Mouse (Mus musculus): ENCODE measurements at regions not wholly inside any gene's neighbourhood (a gene's known extent, or its start where the extent isn't known, plus 50 kb on each side); places are given as distances from the start of the nearest gene placed in this dataset.

DNA sequence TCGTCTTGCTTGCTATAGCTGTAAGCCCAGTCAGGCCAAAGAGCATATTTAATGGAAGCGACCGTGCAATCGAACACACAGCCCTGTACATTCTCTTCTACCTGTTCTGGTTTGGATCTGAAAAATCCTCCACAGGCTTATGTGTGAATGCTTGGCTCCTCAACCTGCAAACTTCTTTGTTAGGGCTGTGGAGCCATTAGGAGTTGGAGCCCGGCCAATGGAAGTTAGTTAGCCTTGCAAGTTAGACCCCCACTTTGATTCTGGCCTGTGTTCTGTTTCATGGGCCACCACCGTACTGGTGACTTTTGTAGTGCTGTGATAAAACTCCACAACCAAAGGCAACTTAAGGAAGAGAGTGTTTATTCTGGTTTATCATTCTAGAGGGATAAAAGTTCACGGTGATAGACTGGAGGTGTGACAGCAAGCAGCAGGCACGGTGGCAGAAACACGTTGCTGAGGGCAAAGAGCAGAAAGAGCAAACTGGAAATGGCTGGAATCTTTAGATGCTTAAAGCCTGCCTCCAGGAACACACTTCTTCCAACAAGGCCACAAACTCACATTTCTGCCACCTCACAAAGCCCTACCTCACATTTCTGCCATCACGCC is 132.3 kb upstream of the Hes1 start:
- no peaks in the 10 kb centered on the region; the same call in 1 of the 2 replicates for H3K9me3 ChIP-seq
- WGBS, result 93% methylated on average over 10 of the region's 10 CpGs

DNA sequence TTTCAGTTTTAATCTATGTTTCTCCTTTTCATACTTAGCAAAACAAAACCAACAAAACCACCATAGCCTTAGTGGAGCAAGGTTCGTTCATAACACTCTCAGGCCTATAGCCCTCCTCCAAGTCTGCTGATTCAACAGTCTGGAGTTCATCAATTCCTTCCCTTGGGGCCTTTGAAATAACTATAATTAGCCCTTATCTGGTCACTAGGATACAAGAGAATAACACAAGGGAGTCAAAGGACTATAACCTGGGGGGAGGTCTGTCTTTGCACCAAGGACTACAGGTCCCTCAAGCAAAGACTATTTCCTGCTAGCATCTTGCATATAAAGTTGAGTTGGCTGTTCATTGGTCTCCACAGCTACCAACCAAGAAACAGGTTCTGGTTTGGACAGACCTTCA is 129.5 kb upstream of the Hes1 start:
- DNase-seq (ENCODE audit: low spot score), result no peak
- no peaks in the 10 kb centered on the region for H3K9me3 ChIP-seq
- no peaks in the 10 kb centered on the region for H3K36me3 ChIP-seq
- no peak overlapping the region for H3K4me3 ChIP-seq
- 86% methylated on average over 1 of the region's 1 CpGs for WGBS
- H3K4me1 ChIP-seq (replicated peaks), result no peaks in the 10 kb centered on the region
- no peak overlapping the region for H3K27ac ChIP-seq
- H3K27me3 ChIP-seq (ENCODE audit: insufficient read depth, poor library complexity, severe bottlenecking), result peaks cover 22% of the 10 kb centered on the region

More for the DNA sequence above, 132.3 kb upstream of the Hes1 start:
- H3K27ac ChIP-seq, result no peak overlapping the region
- H3K27me3 ChIP-seq (ENCODE audit: insufficient read depth, poor library complexity, severe bottlenecking), result 0 out of 2 replicates have a peak, but pooled peaks cover 13% of the 10 kb centered on the region
- H3K4me1 ChIP-seq (replicated peaks), result no peaks in the 10 kb centered on the region
- no peak overlapping the region for H3K4me3 ChIP-seq
- H3K36me3 ChIP-seq, result no peaks in the 10 kb centered on the region
- no peak for DNase-seq (ENCODE audit: low spot score)

DNA sequence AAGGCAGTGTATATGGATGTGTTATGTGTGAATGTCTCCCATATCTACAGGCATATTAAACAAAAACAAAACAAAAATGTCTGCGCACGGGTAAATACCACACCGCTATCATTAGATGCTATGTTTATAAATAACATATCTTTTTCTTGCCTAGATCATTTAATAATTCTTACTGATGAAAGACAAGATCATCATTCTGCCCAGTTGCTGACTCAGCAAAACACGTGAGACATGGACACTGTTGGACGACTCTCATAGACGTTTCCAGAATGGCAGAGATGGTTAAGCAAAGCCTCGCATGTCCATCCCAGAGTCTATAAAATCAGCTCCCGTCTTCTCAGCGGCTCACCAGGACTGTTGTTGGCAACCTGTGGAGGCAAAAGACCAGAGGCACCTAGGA is 125.5 kb upstream of the Hes1 start:
- Histone ChIP-seq H3K9me3 (no peaks in the 10 kb centered on the region), H3K27me3 (ENCODE audit: insufficient read depth, poor library complexity, severe bottlenecking) (peaks cover 40% of the 10 kb centered on the region), H3K4me1 (replicated peaks) (no peaks in the 10 kb centered on the region), H3K36me3 (no peaks in the 10 kb centered on the region), H3K4me3 (no peak overlapping the region), H3K27ac (no peak overlapping the region)
- WGBS, result 95% methylated on average over 9 of the region's 9 CpGs
- DNase-seq (ENCODE audit: low spot score), result no peak

DNA sequence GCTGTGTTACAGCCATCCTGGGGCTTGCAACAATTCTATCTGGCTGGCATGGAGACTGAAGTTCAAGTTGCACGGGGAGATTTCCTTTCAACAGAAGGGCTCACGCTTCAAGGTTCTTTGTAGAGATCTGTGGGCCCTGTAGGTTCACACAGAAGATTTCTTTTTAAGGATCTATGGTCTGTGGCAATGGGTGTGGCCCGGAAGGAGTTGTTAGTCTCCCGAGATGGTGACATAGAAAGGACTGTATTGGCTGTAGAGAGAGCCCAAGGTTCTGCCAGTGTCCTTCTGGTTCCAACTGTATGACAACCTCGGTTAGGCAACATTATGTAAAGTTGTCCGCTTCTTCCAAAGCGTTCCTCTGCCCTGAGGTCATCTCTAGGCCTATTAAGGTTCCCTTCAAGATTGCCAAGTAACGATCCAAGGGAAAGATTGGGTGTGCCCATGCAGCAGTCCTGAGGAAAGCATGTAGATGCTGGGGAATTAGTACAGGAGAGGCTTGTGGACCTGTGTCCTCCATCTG is 124.8 kb upstream of the Hes1 start:
- 90% methylated on average over 8 of the region's 8 CpGs for WGBS
- Histone ChIP-seq H3K9me3 (no peaks in the 10 kb centered on the region), H3K27ac (no peak overlapping the region), H3K4me1 (replicated peaks) (0 out of 2 replicates have a peak, but pooled peaks cover under 1% of the 10 kb centered on the region), H3K27me3 (ENCODE audit: insufficient read depth, poor library complexity, severe bottlenecking) (peaks cover 46% of the 10 kb centered on the region), H3K36me3 (no peaks in the 10 kb centered on the region), H3K4me3 (no peak overlapping the region)
- no peak for DNase-seq (ENCODE audit: low spot score)

DNA sequence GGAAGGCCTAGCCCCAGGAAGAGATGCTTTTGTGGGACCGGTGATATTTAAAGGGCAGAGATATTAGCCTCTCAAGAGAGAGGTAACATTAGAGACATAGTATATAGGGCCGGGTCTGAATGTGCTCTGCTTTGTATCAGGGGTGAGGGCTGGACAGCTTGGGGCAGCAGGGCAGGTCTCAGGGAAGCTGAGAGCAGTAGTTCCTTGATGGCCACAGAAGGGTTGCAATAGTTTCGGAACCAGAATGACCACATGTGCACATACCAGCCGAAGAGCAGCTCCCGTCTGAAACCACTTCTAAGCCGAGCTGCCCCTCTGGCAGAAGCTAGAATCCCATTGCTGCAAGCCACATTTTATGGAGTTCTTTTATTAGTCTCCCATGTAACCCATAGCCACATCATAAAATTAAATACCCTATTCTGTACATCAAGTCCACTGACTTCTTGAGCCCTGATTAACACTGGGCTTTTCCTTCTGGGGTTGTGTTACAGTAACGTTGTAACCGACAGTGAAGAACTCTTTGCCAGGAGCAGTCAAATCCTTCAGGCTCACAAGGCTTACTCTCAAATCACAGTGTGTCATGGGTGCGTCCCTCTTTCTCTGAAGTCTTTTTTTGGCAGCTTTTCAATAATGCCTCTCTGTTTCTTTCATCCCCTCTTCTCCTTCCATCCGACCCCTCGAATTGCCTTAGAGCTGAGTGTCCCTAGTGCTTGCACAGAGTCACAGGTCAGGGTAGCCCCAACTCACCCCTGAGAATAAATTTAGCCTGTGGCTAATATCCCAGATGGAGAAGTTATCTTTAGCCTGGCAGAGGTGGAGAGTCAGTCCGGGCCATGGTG is 124.1 kb upstream of the Hes1 start:
- H3K27ac ChIP-seq, result no peak overlapping the region
- peaks cover 5% of the 10 kb centered on the region for H3K4me1 ChIP-seq (replicated peaks)
- no peak for DNase-seq (ENCODE audit: low spot score)
- WGBS, result 83% methylated on average over 12 of the region's 12 CpGs
- peaks cover 53% of the 10 kb centered on the region for H3K27me3 ChIP-seq (ENCODE audit: insufficient read depth, poor library complexity, severe bottlenecking)
- no peak overlapping the region for H3K4me3 ChIP-seq
- H3K36me3 ChIP-seq, result no peaks in the 10 kb centered on the region
- H3K9me3 ChIP-seq, result no peaks in the 10 kb centered on the region

DNA sequence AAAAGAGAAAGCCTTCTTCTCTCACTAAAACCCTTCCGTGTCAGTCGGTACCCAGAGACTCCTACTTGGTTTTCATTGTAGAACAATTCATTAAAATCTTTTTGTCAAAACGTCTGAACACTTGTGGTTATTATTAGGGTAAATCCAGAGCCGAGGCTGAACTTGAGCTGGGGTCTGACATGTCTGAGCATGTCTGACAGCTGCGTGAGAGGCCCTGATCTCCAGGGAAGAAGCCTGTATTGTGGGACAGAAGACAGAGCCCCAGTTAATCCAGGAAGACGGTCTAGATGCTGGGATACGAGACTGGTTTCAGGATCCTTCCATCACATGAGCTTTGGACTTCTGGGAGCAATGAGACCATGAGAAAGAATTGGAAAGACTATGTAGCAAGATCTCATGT is 122.1 kb upstream of the Hes1 start:
- H3K9me3 ChIP-seq, result no peaks in the 10 kb centered on the region
- no peaks in the 10 kb centered on the region for H3K36me3 ChIP-seq
- DNase-seq (ENCODE audit: low spot score), result no peak
- peaks cover 66% of the 10 kb centered on the region for H3K27me3 ChIP-seq (ENCODE audit: insufficient read depth, poor library complexity, severe bottlenecking)
- H3K4me3 ChIP-seq, result no peak overlapping the region
- peaks cover 20% of the 10 kb centered on the region for H3K4me1 ChIP-seq (replicated peaks)
- 76% methylated on average over 7 of the region's 7 CpGs for WGBS
- H3K27ac ChIP-seq, result no peak overlapping the region

DNA sequence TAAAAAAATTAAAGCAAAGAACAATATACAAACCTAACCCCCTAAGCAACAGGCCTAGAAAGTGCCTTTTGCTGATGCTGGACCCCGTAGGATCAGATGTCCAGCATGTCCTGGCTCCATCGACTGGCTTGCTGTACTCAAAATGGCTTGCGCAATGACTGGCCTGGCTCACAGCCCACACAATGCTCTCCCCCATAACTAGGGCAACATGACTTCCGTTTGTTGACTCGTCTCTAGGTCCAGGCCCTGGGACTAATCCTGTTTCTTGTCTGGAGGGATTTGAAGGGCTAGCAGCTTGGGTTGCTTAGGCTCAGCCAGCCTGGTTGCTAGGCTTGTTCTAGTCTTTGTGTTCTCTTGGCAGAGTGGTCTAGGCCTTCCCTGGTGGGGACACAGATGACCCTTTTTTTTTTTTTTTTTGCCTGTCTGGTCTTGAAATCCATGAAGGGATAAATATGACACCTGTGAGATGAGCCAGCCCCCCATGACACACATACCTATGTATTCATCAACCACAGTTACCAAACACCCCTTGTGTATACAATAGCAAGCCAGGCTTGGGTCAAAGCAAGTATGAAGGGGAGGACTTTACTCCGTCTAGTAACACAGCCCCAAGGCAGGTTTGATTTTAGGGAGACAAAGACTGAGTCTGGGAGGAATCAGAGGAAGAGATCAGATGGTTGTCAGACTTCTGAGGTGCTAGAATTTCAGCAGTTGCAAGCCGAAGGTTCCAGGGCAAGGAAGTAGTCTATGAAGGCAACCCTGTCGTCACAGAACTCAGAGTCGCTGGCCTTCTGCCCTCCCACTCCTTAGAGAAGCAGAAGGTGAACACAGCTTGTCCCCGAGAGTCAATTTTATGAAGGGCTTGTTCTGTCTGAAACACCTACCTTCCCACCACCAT is 120.0 kb upstream of the Hes1 start:
- Histone ChIP-seq H3K9me3 (no peaks in the 10 kb centered on the region), H3K4me1 (replicated peaks) (peaks cover 24% of the 10 kb centered on the region), H3K27ac (no peak overlapping the region), H3K36me3 (no peaks in the 10 kb centered on the region), H3K4me3 (no peak overlapping the region), H3K27me3 (ENCODE audit: insufficient read depth, poor library complexity, severe bottlenecking) (peaks cover 71% of the 10 kb centered on the region)
- DNase-seq (ENCODE audit: low spot score), result no peak
- 89% methylated on average over 10 of the region's 10 CpGs for WGBS

DNA sequence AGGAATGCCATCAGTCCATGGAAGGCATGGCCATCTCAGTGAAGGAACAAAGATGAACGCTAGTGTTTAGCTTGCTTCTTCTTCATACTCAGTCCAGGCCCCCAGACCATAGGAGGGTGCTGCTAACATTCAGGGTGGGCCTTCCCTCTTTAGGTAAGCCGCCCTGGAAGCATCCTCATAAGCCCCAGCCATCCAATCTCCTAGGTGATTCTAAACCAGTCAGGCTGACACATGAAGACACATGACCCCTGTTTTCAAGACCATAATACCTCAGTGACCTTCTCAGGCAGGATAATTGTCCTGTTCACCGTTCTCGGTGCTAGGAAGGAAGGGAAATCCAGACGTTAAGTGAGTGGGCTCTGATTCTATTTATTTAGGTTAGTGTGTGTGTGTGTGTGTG is 119.2 kb upstream of the Hes1 start:
- Histone ChIP-seq H3K36me3 (no peaks in the 10 kb centered on the region), H3K27ac (no peak overlapping the region), H3K9me3 (no peaks in the 10 kb centered on the region), H3K4me1 (replicated peaks) (peaks cover 24% of the 10 kb centered on the region), H3K4me3 (no peak overlapping the region), H3K27me3 (ENCODE audit: insufficient read depth, poor library complexity, severe bottlenecking) (peaks cover 64% of the 10 kb centered on the region)
- 56% methylated on average over 5 of the region's 5 CpGs for WGBS
- no peak for DNase-seq (ENCODE audit: low spot score)

DNA sequence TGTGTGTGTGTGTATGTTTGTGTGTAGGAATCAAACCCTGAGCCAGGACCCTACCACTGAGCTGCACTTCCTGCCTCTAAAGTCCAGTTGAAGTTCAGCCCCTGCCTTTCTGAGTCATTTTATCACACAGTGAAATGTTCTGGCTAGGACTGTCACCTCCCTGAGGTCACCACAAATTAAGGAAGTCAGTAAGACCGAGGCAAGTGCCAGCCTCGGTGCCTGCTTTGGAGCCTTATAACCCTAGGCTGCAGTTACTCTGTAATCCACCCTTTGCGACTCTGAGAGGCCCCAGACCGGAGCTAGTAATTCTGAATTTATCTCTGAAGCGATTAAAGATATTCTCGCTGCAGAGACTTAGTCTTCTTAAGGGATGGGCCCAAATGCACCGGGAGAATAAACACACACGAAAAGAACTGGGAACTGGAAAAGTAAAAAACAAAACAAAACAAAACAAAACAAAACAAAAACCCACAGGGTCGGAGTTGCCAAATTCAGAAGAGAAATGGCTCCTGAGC is 118.8 kb upstream of the Hes1 start:
- Histone ChIP-seq H3K9me3 (no peaks in the 10 kb centered on the region), H3K4me3 (peak overlapping the region; percentile 56), H3K27me3 (ENCODE audit: insufficient read depth, poor library complexity, severe bottlenecking) (peaks cover 60% of the 10 kb centered on the region), H3K36me3 (no peaks in the 10 kb centered on the region), H3K27ac (peak overlapping the region; percentile 87), H3K4me1 (replicated peaks) (peaks cover 29% of the 10 kb centered on the region)
- WGBS, result 25% methylated on average over 9 of the region's 9 CpGs
- DNase-seq (ENCODE audit: low spot score), result no peak

DNA sequence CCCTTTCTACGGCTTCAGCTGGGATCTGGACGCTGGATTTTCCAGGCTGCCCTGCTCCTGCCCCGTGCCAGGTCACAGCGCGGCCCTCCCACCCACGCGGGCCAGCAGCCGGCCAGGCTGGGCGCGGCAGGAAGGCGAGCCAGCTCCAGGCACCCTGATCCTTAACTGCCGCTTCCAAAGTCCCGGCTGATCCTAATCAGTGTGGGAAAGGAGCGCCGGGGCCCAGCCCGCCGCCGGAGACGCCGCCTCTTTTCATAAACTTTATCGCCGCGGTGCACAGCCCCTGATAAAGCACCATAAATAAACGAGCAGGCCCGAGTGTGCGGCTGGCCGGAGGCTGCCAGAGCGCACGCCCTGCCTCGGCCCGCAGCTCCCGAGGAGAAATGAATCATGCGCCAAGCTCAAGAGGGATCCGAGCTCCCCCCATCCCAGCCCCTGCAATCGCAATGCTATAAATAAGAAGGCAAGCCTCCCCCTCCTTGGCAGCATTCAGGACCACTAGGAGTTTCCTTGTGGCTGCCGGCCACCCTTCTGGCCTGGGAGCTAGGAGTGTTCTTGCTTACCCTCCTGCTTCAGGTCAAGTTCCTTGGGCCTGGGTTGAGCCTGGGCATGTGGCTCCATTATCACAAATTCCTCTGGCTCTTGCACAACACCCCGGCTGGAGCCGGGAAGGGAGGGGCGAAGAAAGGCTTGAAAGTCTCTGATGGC is 118.1 kb upstream of the Hes1 start:
- Histone ChIP-seq H3K36me3 (no peaks in the 10 kb centered on the region), H3K9me3 (no peaks in the 10 kb centered on the region), H3K27me3 (ENCODE audit: insufficient read depth, poor library complexity, severe bottlenecking) (peaks cover 60% of the 10 kb centered on the region), H3K4me3 (peak overlapping the region; percentile 56), H3K27ac (peak overlapping the region; percentile 87), H3K4me1 (replicated peaks) (peaks cover 29% of the 10 kb centered on the region)
- peak; percentile 66 for DNase-seq (ENCODE audit: low spot score)
- 2% methylated on average over 39 of the region's 39 CpGs for WGBS

DNA sequence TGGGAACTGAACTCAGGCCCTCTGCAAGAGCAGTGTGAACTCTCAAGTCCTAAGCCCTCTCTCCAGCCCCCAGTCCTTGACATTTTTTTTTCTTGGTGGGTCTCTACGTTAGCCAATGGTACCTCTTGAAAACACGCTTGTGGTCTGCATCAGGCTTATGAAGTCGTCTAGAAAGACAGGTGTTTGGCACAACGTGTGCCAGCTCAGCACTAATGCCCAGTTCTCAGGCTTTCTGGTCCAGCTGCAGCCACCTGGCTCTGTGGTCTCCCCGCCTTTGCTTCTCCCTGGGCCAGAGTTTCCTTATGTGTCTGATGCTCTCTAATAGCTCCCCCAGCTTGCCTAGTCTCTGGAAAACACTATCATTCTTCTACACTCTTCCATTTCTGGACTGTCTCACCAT is 117.2 kb upstream of the Hes1 start:
- Histone ChIP-seq H3K27ac (no peak overlapping the region), H3K4me3 (no peak overlapping the region), H3K9me3 (no peaks in the 10 kb centered on the region), H3K4me1 (replicated peaks) (peaks cover 29% of the 10 kb centered on the region), H3K27me3 (ENCODE audit: insufficient read depth, poor library complexity, severe bottlenecking) (peaks cover 64% of the 10 kb centered on the region), H3K36me3 (no peaks in the 10 kb centered on the region)
- no peak for DNase-seq (ENCODE audit: low spot score)
- WGBS, result 89% methylated on average over 5 of the region's 5 CpGs

DNA sequence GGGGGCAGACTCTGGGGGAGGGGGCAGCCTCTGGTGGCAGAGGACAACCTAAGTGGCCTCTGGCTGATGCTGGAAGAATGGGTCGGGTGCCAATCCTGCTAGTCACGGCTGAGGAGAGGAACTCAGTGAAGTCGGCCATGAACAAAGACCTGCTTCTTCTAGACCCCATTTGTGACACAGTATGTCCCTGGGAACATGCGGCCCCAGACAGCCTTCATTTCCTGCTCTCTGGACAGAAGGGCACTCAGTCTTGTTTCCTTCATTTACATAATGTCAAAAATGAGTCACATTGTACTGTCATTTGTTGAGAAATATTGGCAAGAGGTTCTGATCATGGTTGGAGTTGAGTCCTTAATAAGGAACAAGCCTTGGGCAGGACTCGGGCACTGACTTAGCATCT is 116.5 kb upstream of the Hes1 start:
- DNase-seq (ENCODE audit: low spot score), result no peak
- Histone ChIP-seq H3K9me3 (no peaks in the 10 kb centered on the region), H3K36me3 (no peaks in the 10 kb centered on the region), H3K27me3 (ENCODE audit: insufficient read depth, poor library complexity, severe bottlenecking) (peaks cover 58% of the 10 kb centered on the region), H3K27ac (no peak overlapping the region), H3K4me1 (replicated peaks) (peaks cover 29% of the 10 kb centered on the region), H3K4me3 (no peak overlapping the region)
- WGBS, result 78% methylated on average over 5 of the region's 5 CpGs
